Mouse (Mus musculus): ENCODE results near the gene Rab34. TPM values are rescaled to one million over a fixed set of nuclear protein-coding genes. Genes with fewer than 3 reads are reported as not detected.

Rab34 gene
- polyA plus RNA-seq, 1 experiment from 2014 or later = 128 TPM

GRCm38 (mm10) chr11:78155674-78156073 lies 32.6 kb upstream of the Rab34 start:
- ATAC-seq (ENCODE audit: low FRiP score, low TSS enrichment) = no peak
- no peak overlapping the region for H3K4me2 ChIP-seq (replicated peaks; ENCODE audit: low read depth, low read length)
- no peaks in the 10 kb centered on the region for H3K27me3 ChIP-seq (ENCODE audit: control insufficient read depth, insufficient read depth, low read length)
- H3K36me3 ChIP-seq (ENCODE audit: control insufficient read depth, insufficient read depth, low read length) = peaks cover 88% of the 10 kb centered on the region
- no peak overlapping the region for H3K9ac ChIP-seq (ENCODE audit: low read depth, low read length)
- H3K9me3 ChIP-seq (ENCODE audit: control insufficient read depth, low read length) = no peaks in the 10 kb centered on the region
- no peak overlapping the region for H3K4me3 ChIP-seq (ENCODE audit: low read length)
- no peaks in the 10 kb centered on the region for H3K4me1 ChIP-seq (ENCODE audit: control insufficient read depth, insufficient read depth, low read length)
- H3K27ac ChIP-seq (ENCODE audit: low read depth, low read length) = no peak overlapping the region
- 89% methylated on average over 5 of the region's 5 CpGs for WGBS

- Histone ChIP-seq H3K4me1 (ENCODE audit: control insufficient read depth, insufficient read depth, low read length) (no peaks in the 10 kb centered on the region), H3K9me3 (ENCODE audit: control insufficient read depth, low read length) (no peaks in the 10 kb centered on the region), H3K4me3 (ENCODE audit: low read length) (no peak overlapping the region), H3K9ac (ENCODE audit: low read depth, low read length) (no peak overlapping the region), H3K4me2 (replicated peaks; ENCODE audit: low read depth, low read length) (no peak overlapping the region), H3K27ac (ENCODE audit: low read depth, low read length) (no peak overlapping the region), H3K27me3 (ENCODE audit: control insufficient read depth, insufficient read depth, low read length) (no peaks in the 10 kb centered on the region), H3K36me3 (ENCODE audit: control insufficient read depth, insufficient read depth, low read length) (peaks cover 89% of the 10 kb centered on the region)
- WGBS = 60% methylated on average over 6 of the region's 6 CpGs
- no peak for ATAC-seq (ENCODE audit: low FRiP score, low TSS enrichment)
Measured at GRCm38 (mm10) chr11:78156156-78156699, 32.0 kb upstream of the Rab34 start.

- Histone ChIP-seq H3K4me1 (ENCODE audit: control insufficient read depth, insufficient read depth, low read length) (peaks cover 20% of the 10 kb centered on the region), H3K9ac (ENCODE audit: low read depth, low read length) (no peak overlapping the region), H3K27ac (ENCODE audit: low read depth, low read length) (no peak overlapping the region), H3K27me3 (ENCODE audit: control insufficient read depth, insufficient read depth, low read length) (no peaks in the 10 kb centered on the region), H3K4me3 (ENCODE audit: low read length) (no peak overlapping the region), H3K36me3 (ENCODE audit: control insufficient read depth, insufficient read depth, low read length) (peaks cover 80% of the 10 kb centered on the region), H3K9me3 (ENCODE audit: control insufficient read depth, low read length) (no peaks in the 10 kb centered on the region), H3K4me2 (replicated peaks; ENCODE audit: low read depth, low read length) (no peak overlapping the region)
- peak; percentile 16 for ATAC-seq (ENCODE audit: low FRiP score, low TSS enrichment)
- WGBS = 31% methylated on average over 2 of the region's 2 CpGs
Measured at GRCm38 (mm10) chr11:78159096-78159495, 29.1 kb upstream of the Rab34 start.

GRCm38 (mm10) chr11:78159557-78159956 lies 28.7 kb upstream of the Rab34 start:
- Histone ChIP-seq H3K27ac (ENCODE audit: low read depth, low read length) (no peak overlapping the region), H3K36me3 (ENCODE audit: control insufficient read depth, insufficient read depth, low read length) (peaks cover 75% of the 10 kb centered on the region), H3K9ac (ENCODE audit: low read depth, low read length) (no peak overlapping the region), H3K4me3 (ENCODE audit: low read length) (no peak overlapping the region), H3K4me2 (replicated peaks; ENCODE audit: low read depth, low read length) (no peak overlapping the region), H3K9me3 (ENCODE audit: control insufficient read depth, low read length) (no peaks in the 10 kb centered on the region), H3K4me1 (ENCODE audit: control insufficient read depth, insufficient read depth, low read length) (peaks cover 20% of the 10 kb centered on the region), H3K27me3 (ENCODE audit: control insufficient read depth, insufficient read depth, low read length) (no peaks in the 10 kb centered on the region)
- 84% methylated on average over 7 of the region's 7 CpGs for WGBS
- no peak for ATAC-seq (ENCODE audit: low FRiP score, low TSS enrichment)

GRCm38 (mm10) chr11:78160171-78160570 lies 28.1 kb upstream of the Rab34 start:
- no peak overlapping the region for H3K4me3 ChIP-seq (ENCODE audit: low read length)
- no peak overlapping the region for H3K4me2 ChIP-seq (replicated peaks; ENCODE audit: low read depth, low read length)
- no peaks in the 10 kb centered on the region for H3K27me3 ChIP-seq (ENCODE audit: control insufficient read depth, insufficient read depth, low read length)
- no peak overlapping the region for H3K27ac ChIP-seq (ENCODE audit: low read depth, low read length)
- 87% methylated on average over 18 of the region's 18 CpGs for WGBS
- peaks cover 20% of the 10 kb centered on the region for H3K4me1 ChIP-seq (ENCODE audit: control insufficient read depth, insufficient read depth, low read length)
- H3K9ac ChIP-seq (ENCODE audit: low read depth, low read length) = no peak overlapping the region
- H3K9me3 ChIP-seq (ENCODE audit: control insufficient read depth, low read length) = no peaks in the 10 kb centered on the region
- peaks cover 70% of the 10 kb centered on the region for H3K36me3 ChIP-seq (ENCODE audit: control insufficient read depth, insufficient read depth, low read length)
- ATAC-seq (ENCODE audit: low FRiP score, low TSS enrichment) = no peak

GRCm38 (mm10) chr11:78160675-78161074 lies 27.6 kb upstream of the Rab34 start:
- H3K4me3 ChIP-seq (ENCODE audit: low read length) = no peak overlapping the region
- peaks cover 65% of the 10 kb centered on the region for H3K36me3 ChIP-seq (ENCODE audit: control insufficient read depth, insufficient read depth, low read length)

GRCm38 (mm10) chr11:78161169-78161568 lies 27.1 kb upstream of the Rab34 start:
- WGBS = 90% methylated on average over 14 of the region's 14 CpGs
- Histone ChIP-seq H3K4me3 (ENCODE audit: low read length) (no peak overlapping the region), H3K27ac (ENCODE audit: low read depth, low read length) (no peak overlapping the region), H3K27me3 (ENCODE audit: control insufficient read depth, insufficient read depth, low read length) (no peaks in the 10 kb centered on the region), H3K36me3 (ENCODE audit: control insufficient read depth, insufficient read depth, low read length) (peaks cover 60% of the 10 kb centered on the region), H3K9ac (ENCODE audit: low read depth, low read length) (no peak overlapping the region), H3K4me1 (ENCODE audit: control insufficient read depth, insufficient read depth, low read length) (peaks cover 25% of the 10 kb centered on the region), H3K4me2 (replicated peaks; ENCODE audit: low read depth, low read length) (no peak overlapping the region), H3K9me3 (ENCODE audit: control insufficient read depth, low read length) (no peaks in the 10 kb centered on the region)
- no peak for ATAC-seq (ENCODE audit: low FRiP score, low TSS enrichment)

More at GRCm38 (mm10) chr11:78160675-78161074, 27.6 kb upstream of the Rab34 start:
- Histone ChIP-seq H3K4me2 (replicated peaks; ENCODE audit: low read depth, low read length) (no peak overlapping the region), H3K9ac (ENCODE audit: low read depth, low read length) (no peak overlapping the region), H3K27ac (ENCODE audit: low read depth, low read length) (no peak overlapping the region), H3K9me3 (ENCODE audit: control insufficient read depth, low read length) (no peaks in the 10 kb centered on the region), H3K4me1 (ENCODE audit: control insufficient read depth, insufficient read depth, low read length) (peaks cover 21% of the 10 kb centered on the region), H3K27me3 (ENCODE audit: control insufficient read depth, insufficient read depth, low read length) (no peaks in the 10 kb centered on the region)
- no peak for ATAC-seq (ENCODE audit: low FRiP score, low TSS enrichment)
- 91% methylated on average over 3 of the region's 3 CpGs for WGBS

- H3K36me3 ChIP-seq (ENCODE audit: control insufficient read depth, insufficient read depth, low read length) = peaks cover 53% of the 10 kb centered on the region
- H3K27me3 ChIP-seq (ENCODE audit: control insufficient read depth, insufficient read depth, low read length) = no peaks in the 10 kb centered on the region
- no peaks in the 10 kb centered on the region for H3K9me3 ChIP-seq (ENCODE audit: control insufficient read depth, low read length)
- 0 out of 2 replicates have a peak overlapping the region, but pooled peaks have one; percentile 99 for H3K9ac ChIP-seq (ENCODE audit: low read depth, low read length)
- H3K4me3 ChIP-seq (ENCODE audit: low read length) = no peak overlapping the region
- H3K27ac ChIP-seq (ENCODE audit: low read depth, low read length) = 0 out of 2 replicates have a peak overlapping the region, but pooled peaks have one; percentile 9
- H3K4me1 ChIP-seq (ENCODE audit: control insufficient read depth, insufficient read depth, low read length) = peaks cover 31% of the 10 kb centered on the region
- no peak for ATAC-seq (ENCODE audit: low FRiP score, low TSS enrichment)
- 59% methylated on average over 4 of the region's 4 CpGs for WGBS
- peak overlapping the region; percentile 75 for H3K4me2 ChIP-seq (replicated peaks; ENCODE audit: low read depth, low read length)
Measured at GRCm38 (mm10) chr11:78161968-78162367, 26.3 kb upstream of the Rab34 start.

GRCm38 (mm10) chr11:78162504-78162903 lies 25.7 kb upstream of the Rab34 start:
- Histone ChIP-seq H3K27me3 (ENCODE audit: control insufficient read depth, insufficient read depth, low read length) (no peaks in the 10 kb centered on the region), H3K36me3 (ENCODE audit: control insufficient read depth, insufficient read depth, low read length) (peaks cover 50% of the 10 kb centered on the region), H3K4me3 (ENCODE audit: low read length) (peak overlapping the region; percentile 100; the same call in 1 of the 2 replicates), H3K27ac (ENCODE audit: low read depth, low read length) (peak overlapping the region; percentile 99; the same call in 1 of the 2 replicates), H3K9ac (ENCODE audit: low read depth, low read length) (peak overlapping the region; percentile 99; the same call in 1 of the 2 replicates), H3K4me2 (replicated peaks; ENCODE audit: low read depth, low read length) (peak overlapping the region; percentile 75), H3K4me1 (ENCODE audit: control insufficient read depth, insufficient read depth, low read length) (peaks cover 31% of the 10 kb centered on the region), H3K9me3 (ENCODE audit: control insufficient read depth, low read length) (no peaks in the 10 kb centered on the region)
- WGBS = 39% methylated on average over 6 of the region's 6 CpGs
- ATAC-seq (ENCODE audit: low FRiP score, low TSS enrichment) = no peak
